Mouse (Mus musculus) megakaryocyte, embryonic 14.5 days (primary cell): ENCODE results near the gene Dynlrb2.

Source experiments
- FLI1 ChIP-seq: IDR thresholded peaks from 2 replicates; pipeline ENCODE4 v1.6.1; 2012; ENCODE audit warnings: low read length, inconsistent platforms, mixed read lengths
- GATA1 ChIP-seq: IDR thresholded peaks from 3 replicates; pipeline ENCODE4 v1.6.1; 2012; ENCODE audit warnings: mixed read lengths, low read length, inconsistent platforms, borderline replicate concordance

- TF ChIP-seq GATA1 = no peak
- no peak for TF ChIP-seq FLI1
These were observed 26.8 kb upstream of the Dynlrb2 start for GRCm38 (mm10) chr8:116477941-116478340.
